Mouse (Mus musculus) layer of hippocampus, adult 9-11 months (tissue): ENCODE measurements around the gene Agtr1a.

Experiments
- DNase-seq: peaks from one replicate; pipeline ENCODE4 v3.0.0; 2022

Agtr1a gene

GRCm38 (mm10) chr13:30364097-30364625 lies 27.9 kb downstream of the Agtr1a start:
- DNase-seq: no peak

DNA sequence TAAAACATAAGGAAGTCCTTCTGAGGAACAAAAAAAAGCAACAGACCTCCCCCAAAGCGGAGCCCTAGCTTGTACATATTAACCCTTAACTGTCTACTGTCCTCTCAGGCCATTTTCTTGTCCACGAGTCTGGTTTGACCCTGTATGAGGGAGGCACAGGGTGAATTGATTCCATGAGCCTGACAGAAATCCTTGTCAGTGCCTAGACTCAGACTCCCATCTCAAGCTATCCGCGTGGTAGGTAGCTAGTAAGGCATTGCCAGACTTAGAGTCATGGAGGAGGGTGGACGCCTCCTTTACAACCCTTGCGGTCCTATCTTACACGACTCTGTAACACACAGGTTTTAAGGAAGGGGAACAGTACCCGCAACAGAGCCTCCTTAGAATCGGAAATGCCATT lies 28.5 kb downstream of the Agtr1a start:
- no peak for DNase-seq

- DNase-seq: no peak
Measured at GRCm38 (mm10) chr13:30365378-30365777, 29.1 kb downstream of the Agtr1a start.

DNA sequence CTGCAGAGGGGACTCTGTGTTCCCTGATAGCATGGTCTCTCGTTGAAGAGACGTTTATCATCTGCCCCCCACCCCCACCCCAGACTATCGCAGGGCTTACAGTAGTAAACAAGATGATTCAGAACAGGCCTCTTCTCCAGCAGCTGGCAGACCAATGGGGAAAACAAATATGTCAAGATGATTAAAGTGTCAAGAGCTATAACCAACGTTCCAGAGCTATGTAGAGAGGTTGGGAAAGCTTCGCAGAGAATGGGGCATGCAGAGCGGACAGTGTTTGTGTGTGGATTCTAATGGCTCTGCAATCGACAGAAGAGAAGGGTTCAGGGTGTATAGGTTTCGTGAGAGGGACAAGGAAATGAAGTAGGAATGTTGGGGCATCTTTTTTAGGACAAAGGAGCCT lies 31.9 kb downstream of the Agtr1a start:
- no peak for DNase-seq

- no peak for DNase-seq
Measured at GRCm38 (mm10) chr13:30368746-30369145, 32.5 kb downstream of the Agtr1a start.

DNA sequence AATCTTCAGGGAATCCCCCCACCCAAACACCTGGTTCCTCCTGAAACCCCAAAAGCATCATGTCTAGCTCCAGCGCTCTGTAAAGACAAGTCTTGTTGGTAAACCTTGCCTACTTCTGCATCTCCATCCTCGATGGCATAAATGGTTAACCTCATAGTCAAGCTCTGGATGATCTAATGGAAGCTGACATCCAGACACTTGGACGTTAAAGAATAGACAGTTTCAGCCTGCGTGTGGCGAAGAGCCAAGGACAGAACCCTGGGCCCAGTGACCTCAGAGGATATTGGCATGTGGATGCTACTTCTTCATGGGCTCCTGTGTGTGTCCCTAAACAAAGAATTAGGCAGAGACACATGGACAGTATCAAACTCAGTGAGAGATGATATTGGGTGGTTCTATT lies 42.6 kb downstream of the Agtr1a start:
- DNase-seq: no peak

DNA sequence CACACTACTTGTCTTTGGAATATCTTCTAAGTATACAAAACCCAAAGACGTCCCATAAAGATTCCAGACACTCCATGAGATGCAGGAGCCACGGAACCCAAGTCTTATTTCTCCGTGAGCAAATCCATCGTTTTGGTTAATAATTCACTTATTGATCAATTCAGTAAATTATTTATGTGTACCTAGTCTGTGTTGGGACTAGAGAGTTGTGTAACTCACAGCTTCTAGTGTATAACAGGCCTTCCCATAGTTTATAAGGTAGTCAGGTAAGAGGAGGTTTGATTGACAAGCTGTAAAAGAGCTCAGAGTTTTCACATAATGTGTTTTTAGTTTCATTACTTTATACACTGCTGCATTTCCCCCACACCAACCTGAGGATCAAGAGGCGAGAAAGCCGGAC lies 48.9 kb downstream of the Agtr1a start:
- DNase-seq: no peak

- no peak for DNase-seq
Measured at GRCm38 (mm10) chr13:30394123-30394522, 57.9 kb downstream of the Agtr1a start.

DNA sequence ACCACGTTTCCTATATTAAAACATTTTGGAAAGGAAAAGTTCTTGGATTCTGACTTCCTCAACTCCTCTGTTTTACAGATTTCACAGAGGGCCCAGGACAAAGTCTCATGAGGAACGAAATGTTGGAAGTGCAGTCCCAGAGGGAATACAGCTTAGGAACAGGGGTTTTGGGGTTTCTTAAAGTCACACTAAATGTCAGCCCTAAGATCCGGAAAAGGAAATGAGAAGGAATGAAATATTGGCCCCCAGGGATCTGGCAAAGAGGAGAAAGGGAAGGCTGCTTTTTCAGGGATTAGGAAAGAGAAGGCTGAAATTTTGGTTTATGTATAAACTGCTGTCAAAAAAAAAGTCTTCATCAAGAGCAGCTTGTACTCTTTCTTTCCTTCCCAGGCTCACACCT lies 60.2 kb downstream of the Agtr1a start:
- DNase-seq: no peak

- DNase-seq: no peak
Measured at GRCm38 (mm10) chr13:30398852-30399251, 62.6 kb downstream of the Agtr1a start.

- no peak for DNase-seq
Measured at GRCm38 (mm10) chr13:30400621-30401020, 64.4 kb downstream of the Agtr1a start.

DNA sequence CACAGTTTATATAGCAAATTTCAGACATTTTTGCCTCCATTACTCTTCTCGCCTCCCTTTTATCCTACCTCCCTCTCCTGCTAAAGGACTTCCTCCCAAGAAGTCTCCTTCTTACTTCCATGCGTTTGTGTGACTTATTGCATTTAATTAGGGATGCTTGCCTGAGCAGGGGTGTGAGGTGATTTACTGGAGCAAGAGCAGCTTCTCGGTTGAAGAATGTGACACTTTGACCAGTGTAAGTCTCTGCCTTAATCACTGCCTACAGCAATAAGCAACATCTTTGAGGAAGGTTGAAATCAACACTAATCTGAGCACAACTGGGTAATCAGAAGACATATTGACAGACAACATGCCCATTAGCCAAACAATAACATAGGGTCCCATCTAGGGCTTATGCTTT lies 67.6 kb downstream of the Agtr1a start:
- no peak for DNase-seq

DNA sequence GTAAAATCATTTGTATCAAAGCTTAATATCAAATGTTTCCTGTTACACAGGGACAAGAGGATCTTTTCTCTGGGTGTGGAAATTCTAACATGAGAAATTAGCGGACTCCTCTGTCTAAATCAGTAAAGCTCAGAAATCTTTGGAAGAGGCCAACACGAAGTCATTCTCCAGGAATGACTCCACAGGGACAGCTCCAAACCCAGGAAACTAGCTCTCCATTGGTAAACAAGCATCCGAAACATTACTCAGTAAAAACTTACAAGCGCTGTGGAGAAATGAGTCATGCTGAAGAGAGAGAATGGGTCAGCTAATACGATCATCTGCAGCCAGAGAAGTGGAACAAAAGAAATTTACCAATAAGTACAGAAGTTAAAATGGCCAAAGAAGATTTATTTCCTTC lies 82.4 kb downstream of the Agtr1a start:
- DNase-seq: no peak

DNA sequence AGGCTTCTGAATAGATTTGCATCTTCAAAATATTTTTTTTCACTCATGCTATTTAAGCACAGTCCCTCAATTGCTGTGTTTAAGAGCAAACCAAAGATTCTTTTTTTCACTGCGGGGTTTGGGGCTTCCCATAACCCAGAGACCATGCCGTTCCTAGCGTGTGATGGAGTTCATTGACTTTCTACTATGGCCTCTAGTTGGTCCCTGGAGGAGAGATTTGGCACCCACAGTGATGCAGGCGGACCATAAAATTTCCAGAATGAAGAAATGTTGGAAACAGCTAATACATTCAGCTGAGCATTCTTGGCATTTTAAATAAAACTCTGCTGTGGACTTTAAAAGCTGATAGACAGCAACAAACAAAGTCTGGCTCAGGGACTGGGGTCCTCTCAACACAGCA lies 90.8 kb downstream of the Agtr1a start:
- no peak for DNase-seq

- DNase-seq: no peak
Measured at GRCm38 (mm10) chr13:30427436-30427835, 91.2 kb downstream of the Agtr1a start.
